24 mouse cellular contexts compared by ENCODE assay signal in the genomic region with DNA sequence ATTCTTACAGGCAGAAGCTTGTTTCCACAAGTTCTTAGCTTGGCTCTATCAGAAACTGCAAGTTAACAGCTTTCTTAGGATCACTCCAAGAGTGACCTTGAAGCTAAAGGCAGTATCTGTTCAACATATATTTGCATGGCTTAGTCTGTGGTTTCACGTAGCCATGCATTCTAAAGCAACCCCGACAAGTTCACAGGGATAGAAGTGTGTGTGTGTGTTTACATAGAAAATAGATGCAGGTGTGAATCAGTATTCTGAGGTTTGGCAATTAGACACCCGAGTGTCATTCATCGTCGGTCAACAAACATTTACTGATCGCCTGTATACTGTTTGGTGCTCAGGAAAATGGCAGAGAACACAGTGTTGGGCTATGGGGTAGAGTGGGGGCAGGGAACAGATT. TPM values are rescaled to one million over a fixed set of nuclear protein-coding genes. Genes with fewer than 3 reads are reported as not detected.
"Had no signal": no experiment of that assay in that cellular context is flagged by ENCODE, and none has a peak within 500 bp of the region (broad histone marks: within the 10 kb centered on the region; RNA-seq: fewer than 3 reads in every experiment).

No protein-coding gene starts in this region.

- H3K4me3 ChIP-seq: layer of hippocampus, adult 2 months; left cerebral cortex, adult 2 months; lung, embryonic 15.5 days; megakaryocyte, embryonic 14.5 days; midbrain, embryonic 10.5 days; midbrain, embryonic 13.5 days; myocyte; neural tube, embryonic 13.5 days had no signal

- DNase-seq: kidney, adult 2 months; kidney, postnatal 25 days; layer of hippocampus, adult 9-11 months; lung, adult 18-20 months; lung, postnatal 10 days; lung, postnatal 36 days; right cerebral cortex, adult 18-20 months; right cerebral cortex, postnatal 14 days; right cerebral cortex, postnatal 4 days; thymus, adult 18-20 months; thymus, postnatal 14 days; thymus, postnatal 4 days had no signal

- H3K9ac ChIP-seq: lung, embryonic 15.5 days; midbrain, embryonic 13.5 days; neural tube, embryonic 13.5 days had no signal

- H3K4me2 ChIP-seq: lung, embryonic 15.5 days; midbrain, embryonic 13.5 days; neural tube, embryonic 13.5 days had no signal

- H3K27ac ChIP-seq: kidney, postnatal 0 days; layer of hippocampus, adult 2 months; left cerebral cortex, adult 2 months; lung, embryonic 15.5 days; midbrain, embryonic 10.5 days; midbrain, embryonic 13.5 days; neural tube, embryonic 13.5 days; stomach, postnatal 0 days had no signal

- H3K27me3 ChIP-seq: lung, embryonic 15.5 days; megakaryocyte, embryonic 14.5 days; midbrain, embryonic 13.5 days; neural tube, embryonic 13.5 days had no signal

- ATAC-seq: intestine, postnatal 0 days; midbrain, embryonic 13.5 days; midbrain, embryonic 16.5 days had no signal

- H3K36me3 ChIP-seq: lung, embryonic 15.5 days; midbrain, embryonic 10.5 days; midbrain, embryonic 13.5 days; neural tube, embryonic 13.5 days had no signal

- H3K9me3 ChIP-seq: lung, embryonic 15.5 days; megakaryocyte, embryonic 14.5 days; midbrain, embryonic 10.5 days; midbrain, embryonic 13.5 days; neural tube, embryonic 13.5 days had no signal

RNA-seq across cellular contexts. Expression of a gene that starts 33.5 kb away (rescaled TPM):
- polyA plus RNA-seq: myocyte had no signal
